In genomic region chr11:72042631-72043030, GRCm38 (mm10) we compare ENCODE assay signal across 8 mouse cellular contexts. TPM values are rescaled to one million over a fixed set of nuclear protein-coding genes. Genes with fewer than 3 reads are reported as not detected.
DNase-seq lines count a peak whose midpoint lies in the region; ATAC-seq lines count a peak whose summit lies in the region.

No protein-coding gene starts in this region.

- H3K27ac ChIP-seq in heart, embryonic 16.5 days (ENCODE audit: low read length), result no peak overlapping the region
- no peak overlapping the region for H3K27ac ChIP-seq in hindbrain, embryonic 12.5 days
- H3K27ac ChIP-seq in midbrain, embryonic 13.5 days, result no peak overlapping the region

- peak overlapping the region; percentile 81 for H3K4me2 ChIP-seq in heart, embryonic 16.5 days (ENCODE audit: low read depth, low read length)
- peak overlapping the region; percentile 88 for H3K4me2 ChIP-seq in hindbrain, embryonic 12.5 days (replicated peaks)
- H3K4me2 ChIP-seq in midbrain, embryonic 13.5 days (replicated peaks), result peak overlapping the region; percentile 87

- peak overlapping the region; percentile 68 for H3K4me3 ChIP-seq in heart, embryonic 16.5 days (ENCODE audit: low read length)
- peak overlapping the region; percentile 59 for H3K4me3 ChIP-seq in hindbrain, embryonic 12.5 days
- peak overlapping the region; percentile 69 for H3K4me3 ChIP-seq in midbrain, embryonic 13.5 days (replicated peaks)

- H3K4me1 ChIP-seq in heart, embryonic 16.5 days (ENCODE audit: control insufficient read depth, insufficient read depth, low read length), result peaks cover 30% of the 10 kb centered on the region
- peaks cover 49% of the 10 kb centered on the region for H3K4me1 ChIP-seq in hindbrain, embryonic 12.5 days
- peaks cover 64% of the 10 kb centered on the region for H3K4me1 ChIP-seq in midbrain, embryonic 13.5 days (replicated peaks)

- peak overlapping the region; percentile 74 for H3K9ac ChIP-seq in heart, embryonic 16.5 days (ENCODE audit: low read length)
- peak overlapping the region; percentile 72 for H3K9ac ChIP-seq in hindbrain, embryonic 12.5 days
- peak overlapping the region; percentile 59 for H3K9ac ChIP-seq in midbrain, embryonic 13.5 days (replicated peaks)

- no peaks in the 10 kb centered on the region for H3K27me3 ChIP-seq in heart, embryonic 16.5 days (ENCODE audit: control insufficient read depth, insufficient read depth, low read length)
- no peaks in the 10 kb centered on the region for H3K27me3 ChIP-seq in hindbrain, embryonic 12.5 days
- H3K27me3 ChIP-seq in midbrain, embryonic 13.5 days, result no peaks in the 10 kb centered on the region

- peaks cover 10% of the 10 kb centered on the region for H3K36me3 ChIP-seq in heart, embryonic 16.5 days (ENCODE audit: control insufficient read depth, insufficient read depth)
- H3K36me3 ChIP-seq in hindbrain, embryonic 12.5 days, result peaks cover 25% of the 10 kb centered on the region
- peaks cover 15% of the 10 kb centered on the region; the same call in 1 of the 2 replicates for H3K36me3 ChIP-seq in midbrain, embryonic 13.5 days

- no peak for ATAC-seq in heart, embryonic 16.5 days (replicated peaks; ENCODE audit: extremely low read depth, insufficient read depth, low FRiP score)
- ATAC-seq in hindbrain, embryonic 12.5 days (ENCODE audit: low FRiP score), result 0 out of 2 replicates have a peak, but pooled peaks have one; percentile 3
- no peak for ATAC-seq in midbrain, embryonic 13.5 days
- no peak for ATAC-seq in CD4-positive, CD25-positive, alpha-beta regulatory T cell, adult 4 months

- no peak for DNase-seq in heart, postnatal 14 days
- DNase-seq in adrenal gland, postnatal 10 days, result peak; percentile 45
- no peak for DNase-seq in layer of hippocampus, adult 11-12 months (ENCODE audit: low spot score)
- no peak for DNase-seq in urinary bladder, adult 2 months (ENCODE audit: low spot score)

- H3K9me3 ChIP-seq in heart, embryonic 16.5 days (replicated peaks; ENCODE audit: control insufficient read depth, low read length), result no peaks in the 10 kb centered on the region
- no peaks in the 10 kb centered on the region for H3K9me3 ChIP-seq in hindbrain, embryonic 12.5 days (replicated peaks)
- no peaks in the 10 kb centered on the region for H3K9me3 ChIP-seq in midbrain, embryonic 13.5 days

- intact Hi-C loops in heart, postnatal 14 days (cut with DNase I), result no loop called here

- 1% methylated on average over 14 of the region's 14 CpGs for WGBS in heart, embryonic 16.5 days
- 1% methylated on average over 14 of the region's 14 CpGs for WGBS in hindbrain, embryonic 12.5 days
- WGBS in midbrain, embryonic 13.5 days, result 0% methylated on average over 14 of the region's 14 CpGs

RNA-seq across cellular contexts. Expression of gene Pimreg, which starts 0.8 kb away (rescaled TPM):
- 67.0 and 74.3 TPM in 2 replicates for polyA plus RNA-seq in heart, embryonic 16.5 days (2015; fragmentation: Nextera tagmentation; extraction: Ambion mirVana)
- total RNA-seq in heart, postnatal 14 days (2021), result 1 to 10 TPM; 6.1 to 6.8 TPM
- total RNA-seq in adrenal gland, postnatal 10 days (2021), result 10 to 100 TPM; 14.1 to 23.8 TPM
- 98.6 and 104 TPM in 2 replicates for polyA plus RNA-seq in hindbrain, embryonic 12.5 days (2016; fragmentation: Nextera tagmentation; extraction: Ambion mirVana)
- 79.0 and 80.7 TPM in 2 replicates for polyA plus RNA-seq in midbrain, embryonic 13.5 days (2015; fragmentation: Nextera tagmentation; extraction: Ambion mirVana)
- polyA plus RNA-seq in CD4-positive, CD25-positive, alpha-beta regulatory T cell, adult 4 months (2017; shearing (Covaris generic)), result 1 to 10 TPM; 1.8 to 5.1 TPM
- 2.8 and 3.2 TPM in 2 replicates for polyA plus RNA-seq in urinary bladder, adult 2 months (2012; rRNA removed)

RNA-seq across cellular contexts. Expression of gene Aipl1, which starts 5.3 kb away (rescaled TPM):
- 0.12 and 0.36 TPM in 2 replicates for polyA plus RNA-seq in heart, embryonic 16.5 days (2015; fragmentation: Nextera tagmentation; extraction: Ambion mirVana)
- not detected for total RNA-seq in heart, postnatal 14 days (2021)
- total RNA-seq in adrenal gland, postnatal 10 days (2021), result under 1 TPM; 0.27 to 0.33 TPM
- 0.25 and 0.40 TPM in 2 replicates for polyA plus RNA-seq in hindbrain, embryonic 12.5 days (2016; fragmentation: Nextera tagmentation; extraction: Ambion mirVana)
- 0.43 and 0.63 TPM in 2 replicates for polyA plus RNA-seq in midbrain, embryonic 13.5 days (2015; fragmentation: Nextera tagmentation; extraction: Ambion mirVana)
- not detected for polyA plus RNA-seq in CD4-positive, CD25-positive, alpha-beta regulatory T cell, adult 4 months (2017; shearing (Covaris generic))
- 0.32 and 0.41 TPM in 2 replicates for polyA plus RNA-seq in urinary bladder, adult 2 months (2012; rRNA removed)

Comparison
In these comparisons a context has a peak if more than half of its experiments do, and no peak if none do; other contexts are left out.
1. RNA of gene Pimreg, which starts 0.8 kb away (polyA plus RNA-seq): 98.6 to 104 TPM in hindbrain, embryonic 12.5 days, 79.0 to 80.7 TPM in midbrain, embryonic 13.5 days and 67.0 to 74.3 TPM in heart, embryonic 16.5 days; 1.8 to 5.1 TPM in CD4-positive, CD25-positive, alpha-beta regulatory T cell, adult 4 months and 2.8 to 3.2 TPM in urinary bladder, adult 2 months; every median in the first group is over 10 times any median in the second.
2. Peak in every context shown above with its lines, with median percentiles within 50 percentile points of each other: H3K4me2 ChIP-seq, H3K4me3 ChIP-seq and H3K9ac ChIP-seq.